Mouse (Mus musculus) myocyte (in vitro differentiated cells): ENCODE results near the gene Faf1. TPM values are rescaled to one million over a fixed set of nuclear protein-coding genes. Genes with fewer than 3 reads are reported as not detected.
A peak's percentile ranks its signal among the peaks of the same experiment; 100 is the strongest.
"Not testable (repeated sequence)": the region's sequence is repeated elsewhere in the genome, so short reads cannot be mapped to it uniquely, and the experiment has no call there.

Experiments used
- H3K27me3 ChIP-seq: one replicate; pipeline ENCODE4 v1.6.1; 2011; ENCODE audit not compliant: control insufficient read depth, insufficient read depth, insufficient read length
- H3K36me3 ChIP-seq: one replicate; pipeline ENCODE4 v1.6.1; 2011; ENCODE audit not compliant: control insufficient read depth, insufficient read depth
- H3K4me2 ChIP-seq: one replicate; pipeline ENCODE4 v1.6.1; 2011; ENCODE audit warnings: low read depth, control low read depth
- H3K4me3 ChIP-seq: one replicate; pipeline ENCODE4 v1.5.1; 2011; ENCODE audit warnings: mild to moderate bottlenecking, control low read depth, moderate library complexity
- H3K79me2 ChIP-seq: one replicate; pipeline ENCODE4 v1.6.1; 2011; ENCODE audit not compliant: control insufficient read depth, insufficient read depth
- H3ac ChIP-seq: one replicate; pipeline ENCODE4 v1.6.1; 2011; ENCODE audit not compliant: control insufficient read depth, insufficient read length
- CEBPB ChIP-seq: IDR thresholded peaks from 2 replicates; pipeline ENCODE4 v1.6.1; 2011; ENCODE audit warnings: mild to moderate bottlenecking, moderate library complexity; ENCODE audit not compliant: poor library complexity, insufficient read depth, severe bottlenecking
- E2F4 ChIP-seq: IDR thresholded peaks from one replicate; pipeline ENCODE4 v1.6.1; 2011; ENCODE audit warnings: mild to moderate bottlenecking, control low read depth, moderate library complexity; ENCODE audit not compliant: insufficient read depth
- MAX ChIP-seq: IDR thresholded peaks from one replicate; pipeline ENCODE4 v1.6.1; 2011; ENCODE audit warnings: low read depth, mild to moderate bottlenecking, control low read depth
- MYOD1 ChIP-seq, 3 experiments: IDR thresholded peaks; one replicate each; pipeline ENCODE4 v1.6.1; 2011; ENCODE audit warnings: control low read depth in 2 of 3, low read depth in 2 of 3, mild to moderate bottlenecking in 2 of 3, moderate library complexity in 1 of 3; ENCODE audit not compliant: insufficient read length in 2 of 3, control insufficient read depth in 1 of 3
- MYOG ChIP-seq, 3 experiments: IDR thresholded peaks; one replicate each; pipeline ENCODE4 v1.6.1; 2011; ENCODE audit warnings: control low read depth in 2 of 3, low read depth in 2 of 3, mild to moderate bottlenecking in 2 of 3; ENCODE audit not compliant: insufficient read length in 2 of 3, control insufficient read depth in 1 of 3, insufficient read depth in 1 of 3
- POLR2A ChIP-seq: IDR thresholded peaks from one replicate; pipeline ENCODE4 v1.6.1; 2011; ENCODE audit warnings: low read depth, mild to moderate bottlenecking, control low read depth, moderate library complexity; ENCODE audit not compliant: insufficient read length
- POLR2AphosphoS2 ChIP-seq: IDR thresholded peaks from one replicate; pipeline ENCODE4 v1.6.1; 2011; ENCODE audit warnings: low read depth, control low read depth; ENCODE audit not compliant: insufficient read length
- REST ChIP-seq: IDR thresholded peaks from one replicate; pipeline ENCODE4 v1.6.1; 2011; ENCODE audit warnings: mild to moderate bottlenecking, control low read depth, moderate library complexity; ENCODE audit not compliant: insufficient read depth, insufficient read length
- SRF ChIP-seq: IDR thresholded peaks from one replicate; pipeline ENCODE4 v1.6.1; 2011; ENCODE audit warnings: low read depth; ENCODE audit not compliant: control insufficient read depth, insufficient read length
- TCF12 ChIP-seq: IDR thresholded peaks from one replicate; pipeline ENCODE4 v1.6.1; 2011; ENCODE audit warnings: mild to moderate bottlenecking, control low read depth; ENCODE audit not compliant: poor library complexity, insufficient read depth, severe bottlenecking
- TCF3 ChIP-seq: IDR thresholded peaks from one replicate; pipeline ENCODE4 v1.6.1; 2011; ENCODE audit warnings: low read depth, control low read depth; ENCODE audit not compliant: insufficient read length
- USF1 ChIP-seq: IDR thresholded peaks from one replicate; pipeline ENCODE4 v1.6.1; 2011; ENCODE audit warnings: low read depth, mild to moderate bottlenecking, control low read depth, moderate library complexity
- polyA plus RNA-seq: library from polyadenylated mRNA; unstranded; fragments of >200 nt; fragmentation: generic; extraction: Trizol; gene quantifications from one replicate; pipeline ENCODE4 v1.2.1, GENCODE M21; 2012; ENCODE audit warnings: missing spikeins

The Faf1 gene
- polyA plus RNA-seq, 1 experiment = 30.1 TPM

DNA sequence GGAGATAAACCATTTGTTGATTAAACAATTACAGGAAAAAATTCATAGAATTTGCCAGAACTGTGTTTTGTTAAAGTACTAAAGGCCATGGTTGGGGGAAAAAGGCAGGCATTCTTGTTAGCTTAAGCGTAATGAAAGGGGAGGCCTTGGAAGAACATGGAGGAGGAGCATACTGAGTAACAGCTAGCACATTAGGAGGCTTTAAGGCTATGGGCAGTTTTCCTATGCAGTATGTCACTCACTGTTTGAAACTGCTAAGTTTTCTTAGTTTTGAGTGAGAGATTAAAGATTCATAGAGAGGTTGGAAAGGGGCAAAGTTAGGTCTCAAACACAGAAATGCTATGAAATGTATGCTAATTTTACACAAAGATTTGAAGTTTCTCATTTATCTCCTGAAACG, 2.3 kb upstream of the Faf1 start:
- Histone ChIP-seq H3K4me3 (no peak overlapping the region), H3K79me2 (peaks cover 22% of the 10 kb centered on the region), H3ac (no peak overlapping the region), H3K4me2 (no peak overlapping the region), H3K27me3 (no peaks in the 10 kb centered on the region), H3K36me3 (no peaks in the 10 kb centered on the region)
- TF ChIP-seq E2F4 (no peak), POLR2AphosphoS2 (no peak), POLR2A (no peak), TCF3 (no peak)

DNA sequence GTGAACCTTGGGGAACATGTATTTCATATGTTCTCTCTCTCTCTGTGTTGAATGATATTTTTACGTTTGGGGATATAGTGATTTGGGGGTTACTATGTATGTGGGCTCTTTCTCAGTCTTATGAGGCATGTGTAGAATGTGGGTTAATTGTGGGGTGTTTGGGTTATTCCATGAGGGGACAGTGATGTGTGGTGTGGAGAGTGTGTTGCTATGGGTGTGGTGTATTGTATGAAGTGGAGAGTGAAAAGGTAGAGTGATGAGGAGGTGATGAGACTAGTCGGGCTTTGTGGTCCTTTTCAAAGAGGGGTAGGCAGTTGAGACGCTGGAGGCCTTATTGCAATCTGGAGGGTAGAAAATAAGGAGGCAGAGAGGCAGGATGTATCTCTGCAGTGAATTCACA, 833 bp downstream of the Faf1 start:
- H3K36me3 ChIP-seq = no peaks in the 10 kb centered on the region
- no peak for TF ChIP-seq SRF
- H3ac ChIP-seq = peak overlapping the region; percentile 79
- peak overlapping the region; percentile 75 for H3K4me2 ChIP-seq
- no peaks in the 10 kb centered on the region for H3K27me3 ChIP-seq
- H3K79me2 ChIP-seq = peaks cover 53% of the 10 kb centered on the region
- peak overlapping the region; percentile 65 for H3K4me3 ChIP-seq

DNA sequence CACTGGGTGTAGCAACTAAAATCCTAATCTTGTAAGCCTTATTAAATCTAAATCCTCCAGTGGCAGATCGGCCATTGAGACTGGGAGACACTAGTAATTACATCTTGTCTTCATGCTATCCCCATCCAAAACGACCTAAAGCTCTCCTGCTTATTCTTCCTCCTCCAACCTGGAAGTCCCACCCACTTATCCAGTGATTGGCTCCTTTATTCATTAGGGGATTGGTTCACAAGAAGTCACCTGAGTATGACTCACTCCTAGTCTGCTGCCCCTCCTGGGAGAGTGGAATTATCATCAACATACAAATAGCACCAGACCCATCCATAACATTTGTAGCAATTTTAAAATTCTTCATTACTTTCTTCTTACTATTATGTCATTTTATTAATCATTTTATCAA, 7.2 kb downstream of the Faf1 start:
- H3K27me3 ChIP-seq = no peaks in the 10 kb centered on the region
- H3K36me3 ChIP-seq = no peaks in the 10 kb centered on the region
- TF ChIP-seq CEBPB = no peak
- TF ChIP-seq REST = no peak
- no peak for TF ChIP-seq TCF3
- H3K4me3 ChIP-seq = no peak overlapping the region
- no peak overlapping the region for H3ac ChIP-seq
- peaks cover 96% of the 10 kb centered on the region for H3K79me2 ChIP-seq
- H3K4me2 ChIP-seq = no peak overlapping the region

DNA sequence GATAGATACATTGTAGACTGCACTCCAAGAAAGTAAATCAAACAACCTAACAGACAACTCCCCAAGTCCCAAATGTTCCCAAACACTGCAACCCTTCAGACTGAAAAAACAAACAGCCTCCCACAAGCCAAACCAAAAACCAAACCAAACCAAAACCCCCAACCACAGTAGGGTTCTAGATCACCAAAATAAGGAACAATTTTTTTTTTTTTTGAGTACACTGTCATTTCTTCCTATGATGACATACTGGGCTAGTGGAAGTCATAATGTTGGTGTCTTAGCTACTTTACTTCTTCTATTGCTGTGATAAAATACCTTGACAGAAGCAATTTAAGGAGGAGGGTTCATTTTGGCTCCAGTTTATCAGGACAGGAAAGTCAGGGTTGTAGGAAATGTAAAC, 16.3 kb downstream of the Faf1 start:
- Histone ChIP-seq H3K36me3 (no peaks in the 10 kb centered on the region), H3ac (no peak overlapping the region), H3K4me2 (no peak overlapping the region), H3K4me3 (no peak overlapping the region), H3K27me3 (no peaks in the 10 kb centered on the region), H3K79me2 (peaks cover 66% of the 10 kb centered on the region)
- TF ChIP-seq USF1 (no peak), MAX (no peak), E2F4 (no peak), TCF3 (no peak), REST (no peak), POLR2AphosphoS2 (no peak), TCF12 (no peak), CEBPB (no peak), POLR2A (no peak)

DNA sequence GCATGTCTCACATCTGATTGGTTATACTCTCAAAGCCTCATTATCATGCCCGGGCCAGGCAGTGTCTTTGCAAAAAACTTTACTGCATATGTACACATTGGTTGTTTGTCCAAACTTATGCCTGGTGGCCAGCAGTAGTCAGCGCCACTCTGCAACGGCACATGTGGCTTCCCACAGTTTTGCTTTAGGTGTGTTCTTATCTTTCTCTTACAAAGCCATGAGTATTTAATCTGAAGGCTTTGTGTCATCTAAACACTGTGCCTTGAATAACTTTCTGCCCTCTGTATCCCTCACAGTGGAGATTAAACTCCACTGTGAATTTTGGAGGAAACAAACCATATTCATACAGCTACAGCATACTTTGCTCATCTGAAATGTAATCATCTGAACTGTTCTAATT, 24.3 kb downstream of the Faf1 start:
- not testable (repeated sequence) for H3K4me2 ChIP-seq

DNA sequence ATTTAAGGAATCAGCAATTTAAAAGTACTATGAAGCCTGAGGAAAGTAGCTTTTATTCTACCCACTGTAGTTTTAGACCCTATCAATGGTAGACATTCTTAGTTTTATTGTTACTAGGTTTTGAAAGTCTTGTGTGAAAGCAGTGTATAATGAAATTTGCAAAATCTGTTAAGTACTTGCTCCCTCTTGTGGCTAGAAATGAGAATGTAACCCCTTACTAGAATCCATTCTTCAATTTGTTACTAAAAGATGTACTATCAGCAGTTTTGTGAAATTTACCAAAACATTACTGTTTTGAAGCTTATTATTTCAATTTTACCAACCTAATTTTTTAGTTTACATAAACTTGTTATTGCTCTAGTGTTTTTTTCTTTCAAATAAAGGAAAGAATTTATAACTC, 27.2 kb downstream of the Faf1 start:
- no peak for TF ChIP-seq USF1
- no peaks in the 10 kb centered on the region for H3K27me3 ChIP-seq
- no peak overlapping the region for H3K4me3 ChIP-seq
- no peak overlapping the region for H3ac ChIP-seq
- peaks cover 54% of the 10 kb centered on the region for H3K79me2 ChIP-seq
- no peaks in the 10 kb centered on the region for H3K36me3 ChIP-seq
- no peak overlapping the region for H3K4me2 ChIP-seq

More for the DNA sequence above, 24.3 kb downstream of the Faf1 start:
- H3K4me3 ChIP-seq, H3ac ChIP-seq, H3K36me3 ChIP-seq, H3K27me3 ChIP-seq: not testable (repeated sequence)
- peaks cover 42% of the 10 kb centered on the region for H3K79me2 ChIP-seq

DNA sequence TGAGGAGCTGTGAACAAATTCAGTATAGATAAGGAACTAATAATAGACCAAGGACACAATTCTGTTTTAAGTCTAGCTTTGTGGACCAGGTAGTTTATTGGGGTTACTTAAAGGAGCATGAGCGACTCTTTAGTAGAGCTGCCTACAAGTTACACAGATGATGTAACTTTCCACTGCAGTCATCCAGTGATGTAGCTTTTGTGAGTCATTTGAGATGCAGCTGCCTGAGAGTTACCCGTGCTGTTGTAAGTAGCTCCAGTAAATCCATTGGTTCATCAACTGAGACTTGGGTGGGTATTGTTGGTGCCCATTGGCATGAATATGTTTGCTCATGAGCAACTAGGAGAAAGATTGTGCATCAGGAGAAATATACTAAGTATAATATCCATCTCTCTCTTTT, 29.0 kb downstream of the Faf1 start:
- H3K4me2 ChIP-seq = no peak overlapping the region
- no peak for TF ChIP-seq E2F4
- TF ChIP-seq USF1 = no peak
- TF ChIP-seq TCF3 = no peak
- TF ChIP-seq TCF12 = no peak
- no peak for TF ChIP-seq MYOD1 (IDR thresholded peaks at IDR 0.05; ENCODE audit: control insufficient read depth in 1 of 3, insufficient read length in 2 of 3, low read depth in 2 of 3)
- TF ChIP-seq CEBPB = no peak
- TF ChIP-seq POLR2AphosphoS2 = no peak
- TF ChIP-seq MYOG (IDR thresholded peaks at IDR 0.05; ENCODE audit: control insufficient read depth in 1 of 3, insufficient read depth in 1 of 3, insufficient read length in 2 of 3, low read depth in 2 of 3) = no peak
- no peak for TF ChIP-seq POLR2A
- no peak for TF ChIP-seq REST
- no peak for TF ChIP-seq MAX
- peaks cover 63% of the 10 kb centered on the region for H3K79me2 ChIP-seq
- no peaks in the 10 kb centered on the region for H3K27me3 ChIP-seq
- H3K36me3 ChIP-seq = no peaks in the 10 kb centered on the region
- H3ac ChIP-seq = no peak overlapping the region
- no peak overlapping the region for H3K4me3 ChIP-seq
